8 mouse cellular contexts compared by ENCODE assay signal in the genomic region with DNA sequence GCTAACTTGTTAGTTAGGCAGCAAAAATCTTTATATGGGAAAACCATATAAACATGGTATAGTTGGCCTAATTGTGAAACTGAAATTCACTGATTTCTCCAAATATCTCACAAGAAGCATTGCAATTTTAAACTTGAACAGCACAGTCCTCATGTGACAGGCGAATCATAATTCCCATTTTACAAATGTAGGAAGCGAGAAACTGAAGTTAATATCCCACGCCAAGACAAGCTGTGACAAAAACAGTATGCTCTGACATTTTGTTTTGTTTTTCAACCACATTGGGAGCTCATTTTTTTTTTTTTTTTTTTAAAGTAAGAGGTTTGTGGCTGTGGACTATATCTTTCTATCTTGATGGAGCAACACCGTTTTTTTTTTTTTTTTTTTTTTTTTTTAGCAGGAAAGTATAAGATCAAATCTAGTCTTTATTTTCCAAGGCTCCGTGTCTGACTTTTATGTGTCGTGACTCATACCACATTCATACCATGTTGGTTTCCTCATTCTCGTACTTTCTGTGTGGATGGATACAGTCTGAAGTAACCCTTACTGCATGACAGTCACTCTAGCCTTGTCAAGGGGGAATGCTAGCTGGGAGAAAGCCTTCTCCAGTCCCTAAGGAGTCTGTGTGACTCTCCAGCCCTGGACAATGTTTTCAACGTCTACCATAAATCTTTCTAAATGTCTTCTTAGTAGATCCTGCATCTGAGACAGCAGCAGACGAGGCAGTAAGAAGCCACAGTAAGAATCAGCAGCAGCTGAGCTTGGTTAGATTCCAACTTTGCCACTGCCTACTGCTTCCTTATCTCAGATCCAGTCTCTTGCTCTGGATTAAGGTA. TPM values are rescaled to one million over a fixed set of nuclear protein-coding genes. Genes with fewer than 3 reads are reported as not detected.
A peak's percentile ranks its signal among the peaks of the same experiment; 100 is the strongest.
DNase-seq lines count a peak whose midpoint lies in the region; ATAC-seq and TF ChIP-seq lines count a peak whose summit lies in the region.

No protein-coding gene starts in this region.

- no peak for TF ChIP-seq CTCF in liver, embryonic 14.5 days (IDR thresholded peaks at IDR 0.05; ENCODE audit: low read depth)

- H3K4me3 ChIP-seq in forebrain, embryonic 15.5 days = peak overlapping the region; percentile 96
- H3K4me3 ChIP-seq in liver, embryonic 14.5 days (ENCODE audit: insufficient read depth in 1 of 2, low read depth in 2 of 2, low read length in 2 of 2) = peak overlapping the region; percentile 71 to 87

- 53% methylated on average over 9 of the region's 9 CpGs for WGBS in forebrain, embryonic 15.5 days
- WGBS in liver, embryonic 14.5 days (ENCODE audit: insufficient replicate concordance) = 37% methylated on average over 9 of the region's 9 CpGs

- peaks cover 8% of the 10 kb centered on the region for H3K4me1 ChIP-seq in forebrain, embryonic 15.5 days
- H3K4me1 ChIP-seq in liver, embryonic 14.5 days (replicated peaks; ENCODE audit: control insufficient read depth in 2 of 2, insufficient read depth in 2 of 2, low read length in 1 of 2) = peaks cover 0 to 15% of the 10 kb centered on the region in 2 experiments; a peak in 2 of 4 replicates

- ATAC-seq in activated CD4-positive, CD25-positive, alpha-beta regulatory T cell, adult 4 months = peak; percentile 15
- ATAC-seq in forebrain, embryonic 15.5 days (replicated peaks) = no peak
- ATAC-seq in liver, embryonic 14.5 days (ENCODE audit: insufficient read depth) = no peak

- H3K27ac ChIP-seq in forebrain, embryonic 15.5 days (replicated peaks) = peak overlapping the region; percentile 88
- H3K27ac ChIP-seq in liver, embryonic 14.5 days = no peak overlapping the region

- no peaks in the 10 kb centered on the region for H3K27me3 ChIP-seq in forebrain, embryonic 15.5 days
- no peaks in the 10 kb centered on the region for H3K27me3 ChIP-seq in liver, embryonic 14.5 days (ENCODE audit: control insufficient read depth, insufficient read depth, low read length)

- TF ChIP-seq EP300 in liver, embryonic 14.5 days (IDR thresholded peaks at IDR 0.05; ENCODE audit: low read depth) = no peak

- H3K9ac ChIP-seq in forebrain, embryonic 15.5 days (replicated peaks) = peak overlapping the region; percentile 90; the same call in 1 of the 2 replicates
- H3K9ac ChIP-seq in liver, embryonic 14.5 days (replicated peaks) = peak overlapping the region; percentile 77

- no peaks in the 10 kb centered on the region for H3K9me3 ChIP-seq in forebrain, embryonic 15.5 days
- H3K9me3 ChIP-seq in liver, embryonic 14.5 days (ENCODE audit: control insufficient read depth, low read length) = no peaks in the 10 kb centered on the region

- H3K4me2 ChIP-seq in forebrain, embryonic 15.5 days (replicated peaks) = peak overlapping the region; percentile 73
- peak overlapping the region; percentile 70 for H3K4me2 ChIP-seq in liver, embryonic 14.5 days (ENCODE audit: low read depth)

- DNase-seq in layer of hippocampus, adult 18-20 months (ENCODE audit: low spot score in 2 of 2) = peak; percentile 35 to 61
- no peak for DNase-seq in layer of hippocampus, postnatal 10 days (ENCODE audit: low spot score in 2 of 2)
- no peak for DNase-seq in liver, embryonic 14.5 days (ENCODE audit: low read depth in 3 of 3, low spot score in 3 of 3)
- no peak for DNase-seq in yolk sac, embryonic 10.5 days (ENCODE audit: low spot score)
- no peak for DNase-seq in gastrocnemius, adult 8-10 months (ENCODE audit: low spot score in 2 of 2)
- no peak for DNase-seq in ovary, postnatal 14 days (ENCODE audit: low spot score)

- 0 out of 2 replicates have a peak, but pooled peaks cover 2% of the 10 kb centered on the region for H3K36me3 ChIP-seq in forebrain, embryonic 15.5 days
- H3K36me3 ChIP-seq in liver, embryonic 14.5 days (replicated peaks; ENCODE audit: control insufficient read depth, insufficient read depth, low read depth) = no peaks in the 10 kb centered on the region

RNA-seq across cellular contexts. Expression of gene Dennd1b, which starts 0.8 kb away (rescaled TPM):
- 10 to 100 TPM; 53.1 to 59.4 TPM for total RNA-seq in layer of hippocampus, adult 18-20 months (2021)
- 10 to 100 TPM; 23.1 to 24.4 TPM for total RNA-seq in layer of hippocampus, postnatal 10 days (2021)
- polyA plus RNA-seq in activated CD4-positive, CD25-positive, alpha-beta regulatory T cell, adult 4 months (2017; shearing (Covaris generic)) = 10 to 100 TPM; 19.2 to 28.0 TPM
- 8.3 and 9.4 TPM in 2 replicates for polyA plus RNA-seq in forebrain, embryonic 15.5 days (2015; fragmentation: Nextera tagmentation; extraction: Ambion mirVana)
- polyA plus RNA-seq in liver, embryonic 14.5 days (2012; rRNA removed) = 0.62 and 0.78 TPM in 2 replicates
- 2.2 and 2.3 TPM in 2 replicates for polyA plus RNA-seq in liver, embryonic 14.5 days (2014; fragmentation: Nextera tagmentation; extraction: Ambion mirVana)
- total RNA-seq in gastrocnemius, adult 8-10 months (2022) = 10 to 100 TPM; 20.7 to 29.5 (median 22.2) TPM

Comparison
In these comparisons a context has a peak if more than half of its experiments do, and no peak if none do; other contexts are left out.
1. DNase-seq: peak in layer of hippocampus, adult 18-20 months (2 of 2); none in layer of hippocampus, postnatal 10 days (0 of 2), liver, embryonic 14.5 days (0 of 3), yolk sac, embryonic 10.5 days (single experiment), gastrocnemius, adult 8-10 months (0 of 2) and ovary, postnatal 14 days (single experiment).